Comparison of ENCODE assay signal across 8 mouse cellular contexts in the genomic region with DNA sequence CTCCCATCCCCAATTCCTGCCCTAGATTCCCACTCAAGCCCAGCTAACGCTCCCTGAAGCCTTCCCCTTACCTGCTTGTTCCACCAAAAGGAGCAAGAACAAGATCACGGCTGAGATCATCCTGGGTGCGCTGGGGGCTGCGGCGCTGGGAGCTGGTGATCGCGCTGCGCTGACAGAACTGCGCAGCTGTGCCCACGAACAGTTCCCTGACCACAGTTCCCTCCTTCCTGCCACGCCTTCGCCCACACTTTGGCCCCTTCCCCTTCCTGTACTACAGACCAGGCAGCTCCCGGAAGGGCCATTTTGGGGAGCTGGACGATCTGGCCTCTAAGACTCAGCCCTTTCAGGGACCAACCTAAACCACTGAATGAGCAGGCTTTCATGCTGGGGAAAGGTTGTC. TPM values are rescaled to one million over a fixed set of nuclear protein-coding genes. Genes with fewer than 3 reads are reported as not detected.
DNase-seq lines count a peak whose midpoint lies in the region; ATAC-seq and TF ChIP-seq lines count a peak whose summit lies in the region.

A gene (minus strand): TSS at position 240 of the 400 bp plus-strand sequence.

- peaks cover 4% of the 10 kb centered on the region; the same call in 1 of the 2 replicates for H3K4me1 ChIP-seq in lung, adult 2 months (ENCODE audit: control insufficient read depth, insufficient read depth, low read length)
- no peaks in the 10 kb centered on the region for H3K4me1 ChIP-seq in embryonic facial prominence, embryonic 11.5 days (ENCODE audit: control insufficient read depth, insufficient read depth, low read length)
- peaks cover 15% of the 10 kb centered on the region for H3K4me1 ChIP-seq in hindbrain, embryonic 10.5 days (replicated peaks)
- peaks cover 63% of the 10 kb centered on the region for H3K4me1 ChIP-seq in liver, embryonic 12.5 days
- no peaks in the 10 kb centered on the region for H3K4me1 ChIP-seq in neural tube, embryonic 14.5 days (ENCODE audit: control insufficient read depth, insufficient read depth, low read length)

- ATAC-seq in embryonic facial prominence, embryonic 11.5 days (replicated peaks; ENCODE audit: insufficient number of reproducible peaks, low FRiP score, low TSS enrichment, low read depth): no peak
- ATAC-seq in liver, embryonic 12.5 days: no peak
- no peak for ATAC-seq in neural tube, embryonic 14.5 days (ENCODE audit: low read depth)
- ATAC-seq in frontal cortex, adult (ENCODE audit: low TSS enrichment): no peak

- no peaks in the 10 kb centered on the region for H3K9me3 ChIP-seq in embryonic facial prominence, embryonic 11.5 days (replicated peaks; ENCODE audit: control insufficient read depth, low read length)
- no peaks in the 10 kb centered on the region for H3K9me3 ChIP-seq in hindbrain, embryonic 10.5 days
- H3K9me3 ChIP-seq in liver, embryonic 12.5 days (replicated peaks): no peaks in the 10 kb centered on the region
- H3K9me3 ChIP-seq in neural tube, embryonic 14.5 days (ENCODE audit: control insufficient read depth, low read length): no peaks in the 10 kb centered on the region

- no peak for TF ChIP-seq CTCF in lung, adult 2 months (IDR thresholded peaks at IDR 0.05; ENCODE audit: insufficient read depth, low read length)

- H3K27me3 ChIP-seq in embryonic facial prominence, embryonic 11.5 days (ENCODE audit: control insufficient read depth, insufficient read depth, low read length): no peaks in the 10 kb centered on the region
- no peaks in the 10 kb centered on the region for H3K27me3 ChIP-seq in hindbrain, embryonic 10.5 days (ENCODE audit: insufficient read depth, poor library complexity, severe bottlenecking)
- no peaks in the 10 kb centered on the region for H3K27me3 ChIP-seq in liver, embryonic 12.5 days (replicated peaks)
- H3K27me3 ChIP-seq in neural tube, embryonic 14.5 days (ENCODE audit: control insufficient read depth, insufficient read depth, low read length): no peaks in the 10 kb centered on the region

- H3K4me2 ChIP-seq in embryonic facial prominence, embryonic 11.5 days (ENCODE audit: low read depth, low read length): no peak within 1 kb of the TSS
- H3K4me2 ChIP-seq in liver, embryonic 12.5 days: peak within 1 kb of the TSS; percentile 35
- no peak within 1 kb of the TSS for H3K4me2 ChIP-seq in neural tube, embryonic 14.5 days (ENCODE audit: low read depth, low read length)

- WGBS in lung, adult 2 months: 71% methylated on average over 14 of the region's 14 CpGs
- 91% methylated on average over 14 of the region's 14 CpGs for WGBS in embryonic facial prominence, embryonic 11.5 days
- WGBS in hindbrain, embryonic 10.5 days: 94% methylated on average over 14 of the region's 14 CpGs
- WGBS in liver, embryonic 12.5 days (ENCODE audit: insufficient replicate concordance): 38% methylated on average over 14 of the region's 14 CpGs
- 91% methylated on average over 14 of the region's 14 CpGs for WGBS in neural tube, embryonic 14.5 days

- H3K4me3 ChIP-seq in lung, adult 2 months (replicated peaks; ENCODE audit: extremely low read depth, low read depth, low read length): peak within 1 kb of the TSS; percentile 49
- no peak within 1 kb of the TSS for H3K4me3 ChIP-seq in embryonic facial prominence, embryonic 11.5 days (ENCODE audit: low read depth, low read length)
- no peak within 1 kb of the TSS for H3K4me3 ChIP-seq in hindbrain, embryonic 10.5 days
- peak within 1 kb of the TSS; percentile 37 for H3K4me3 ChIP-seq in liver, embryonic 12.5 days
- no peak within 1 kb of the TSS for H3K4me3 ChIP-seq in neural tube, embryonic 14.5 days (ENCODE audit: low read depth, low read length)

- peaks cover 16% of the 10 kb centered on the region; the same call in 1 of the 2 replicates for H3K36me3 ChIP-seq in embryonic facial prominence, embryonic 11.5 days (replicated peaks; ENCODE audit: control insufficient read depth, insufficient read depth, low read depth, low read length)
- peaks cover 63% of the 10 kb centered on the region for H3K36me3 ChIP-seq in hindbrain, embryonic 10.5 days
- peaks cover 56% of the 10 kb centered on the region for H3K36me3 ChIP-seq in liver, embryonic 12.5 days
- H3K36me3 ChIP-seq in neural tube, embryonic 14.5 days (ENCODE audit: control insufficient read depth, insufficient read depth, low read length): peaks cover 46% of the 10 kb centered on the region

- TF ChIP-seq POLR2A in lung, adult 2 months (IDR thresholded peaks at IDR 0.05; ENCODE audit: borderline replicate concordance, extremely low read depth, low read depth, low read length): peak; percentile 43; the same call in 1 of the 2 replicates

- H3K9ac ChIP-seq in embryonic facial prominence, embryonic 11.5 days (replicated peaks; ENCODE audit: low read length): no peak within 1 kb of the TSS
- H3K9ac ChIP-seq in liver, embryonic 12.5 days: peak within 1 kb of the TSS; percentile 40
- no peak within 1 kb of the TSS for H3K9ac ChIP-seq in neural tube, embryonic 14.5 days (replicated peaks; ENCODE audit: low read depth, low read length)

- no peak within 1 kb of the TSS for H3K27ac ChIP-seq in embryonic facial prominence, embryonic 11.5 days (replicated peaks; ENCODE audit: low read depth, low read length)
- no peak within 1 kb of the TSS for H3K27ac ChIP-seq in hindbrain, embryonic 10.5 days
- peak within 1 kb of the TSS; percentile 61 for H3K27ac ChIP-seq in liver, embryonic 12.5 days
- H3K27ac ChIP-seq in neural tube, embryonic 14.5 days (ENCODE audit: low read depth, low read length): no peak within 1 kb of the TSS

- no peak for DNase-seq in lung, adult 2 months
- no peak for DNase-seq in lung, postnatal 10 days
- DNase-seq in embryonic facial prominence, embryonic 11.5 days (ENCODE audit: low spot score): no peak
- DNase-seq in hindbrain, embryonic 10.5 days (ENCODE audit: low spot score): no peak
- DNase-seq in ovary, postnatal 36 days (ENCODE audit: low spot score): no peak

RNA-seq across cellular contexts. Expression of the gene that starts here (rescaled TPM):
- 117 and 158 TPM in 2 replicates for polyA plus RNA-seq in lung, adult 2 months (2012; rRNA removed)
- 19.9 and 22.0 TPM in 2 replicates for polyA plus RNA-seq in embryonic facial prominence, embryonic 11.5 days (2014; fragmentation: Nextera tagmentation; extraction: Ambion mirVana)
- polyA plus RNA-seq in hindbrain, embryonic 10.5 days (2016; fragmentation: Nextera tagmentation; extraction: Ambion mirVana): 16.3 and 22.8 TPM in 2 replicates
- 55.8 and 60.7 TPM in 2 replicates for polyA plus RNA-seq in liver, embryonic 12.5 days (2016; fragmentation: Nextera tagmentation; extraction: Ambion mirVana)
- polyA plus RNA-seq in neural tube, embryonic 14.5 days (2014; fragmentation: Nextera tagmentation; extraction: Ambion mirVana): 10.2 and 33.2 TPM in 2 replicates

Comparison
In these comparisons a context has a peak if more than half of its experiments do, and no peak if none do; other contexts are left out.
1. H3K4me3 ChIP-seq: peak in lung, adult 2 months (single experiment) and liver, embryonic 12.5 days (single experiment); none in embryonic facial prominence, embryonic 11.5 days (single experiment), hindbrain, embryonic 10.5 days (single experiment) and neural tube, embryonic 14.5 days (single experiment).